Mouse (Mus musculus) cerebellum, adult 2 months (tissue): Measurements from ENCODE around the gene Nlrx1.

Experiments used
- CTCF ChIP-seq: fragments of 200-500 bp; IDR thresholded peaks from 2 replicates; pipeline ENCODE4 v1.5.1; 2011; ENCODE audit warnings: low read depth, mild to moderate bottlenecking, control low read depth, low read length, moderate library complexity, borderline replicate concordance; ENCODE audit not compliant: insufficient read depth
- POLR2A ChIP-seq: fragments of 200-500 bp; IDR thresholded peaks from 2 replicates; pipeline ENCODE4 v1.6.1; 2011; ENCODE audit warnings: low read length, control low read depth, borderline replicate concordance; ENCODE audit not compliant: insufficient read depth

DNA sequence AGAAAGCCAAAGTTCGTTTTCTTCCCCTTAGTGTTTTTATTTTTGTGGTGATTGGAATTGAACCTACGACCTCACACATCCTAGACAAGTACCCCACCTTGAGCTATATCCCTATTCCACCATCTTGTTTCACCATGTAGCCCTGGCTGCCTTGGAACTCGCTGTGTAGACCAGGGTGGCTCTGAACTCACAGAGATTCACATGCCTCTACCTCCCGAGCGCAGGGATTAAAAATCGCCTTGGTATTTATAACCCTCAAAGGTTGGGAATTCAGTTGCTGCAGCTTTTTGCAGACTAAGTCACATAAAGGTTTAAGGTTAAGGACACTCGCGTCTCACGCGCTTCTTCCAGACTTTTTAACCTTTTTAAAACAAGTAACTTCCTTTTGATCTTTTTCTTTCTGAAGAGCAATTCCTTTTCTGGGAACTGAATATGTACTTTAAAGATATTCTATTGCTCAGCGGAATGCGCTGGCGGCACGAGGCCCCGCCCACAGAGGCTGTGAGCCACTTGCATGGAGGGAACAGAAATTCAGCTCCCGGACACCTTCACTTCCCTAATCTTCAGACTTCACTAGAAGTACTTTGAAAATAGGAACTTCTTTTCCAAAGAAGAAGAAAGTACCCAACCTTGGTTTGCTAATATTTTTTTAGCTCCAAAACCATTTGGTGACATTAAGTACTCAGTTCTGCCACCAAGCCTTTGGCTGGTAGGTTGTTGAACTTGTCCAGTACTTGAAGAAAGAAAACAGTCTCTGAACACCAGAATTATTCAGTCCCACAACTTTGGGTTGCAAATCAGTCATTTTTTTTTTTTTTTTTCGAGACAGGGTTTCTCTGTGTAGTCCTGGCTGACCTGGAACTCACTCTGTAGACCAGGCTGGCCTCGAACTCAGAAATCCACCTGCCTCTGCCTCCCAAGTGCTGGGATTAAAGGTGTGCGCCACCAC is 33.6 kb downstream of the Nlrx1 start:
- TF ChIP-seq POLR2A (no peak), CTCF (no peak)
